Mouse (Mus musculus): ENCODE measurements around the gene Ticrr. TPM values are rescaled to one million over a fixed set of nuclear protein-coding genes. Genes with fewer than 3 reads are reported as not detected.

The Ticrr gene
- total RNA-seq, 4 experiments from 2014 or later, result not detected

- DNase-seq (ENCODE audit: low spot score in 2 of 2), result no peak
Measured at GRCm38 (mm10) chr7:79744585-79744984, 84.6 kb downstream of the Ticrr start.

GRCm38 (mm10) chr7:79747659-79748058, 87.7 kb downstream of the Ticrr start:
- DNase-seq (ENCODE audit: low spot score in 2 of 2), result no peak

Other genes starting within 250 kb of the Ticrr start
- gene Polg, start 193.8 kb upstream of the Ticrr start, total RNA-seq (2022), result 10 to 100 TPM; 26.0 to 43.5 (median 38.1) TPM
- gene Rhcg, start 42.5 kb upstream of the Ticrr start, total RNA-seq (2022), result under 1 TPM in 1 of 4 experiments, not detected in 3; 0.15 TPM
- under 1 TPM; 0.27 to 0.52 (median 0.38) TPM for gene Kif7, start 55.5 kb downstream of the Ticrr start, total RNA-seq (2022)
- 10 to 100 TPM in 2 of 4 experiments, 1 to 10 TPM in 2; 1.7 to 34.7 (median 15.1) TPM for gene Plin1, start 72.7 kb downstream of the Ticrr start, total RNA-seq (2022)
- 10 to 100 TPM; 12.3 to 17.2 (median 12.7) TPM for gene Pex11a, start 82.9 kb downstream of the Ticrr start, total RNA-seq (2022)
- under 1 TPM in 2 of 4 experiments, not detected in 2; 0.11 to 0.13 TPM for gene Wdr93, start 83.0 kb downstream of the Ticrr start, total RNA-seq (2022)
- not detected for gene Mesp1, start 133.6 kb downstream of the Ticrr start, total RNA-seq (2022)
- gene Mesp2, start 150.5 kb downstream of the Ticrr start, total RNA-seq (2022), result not detected
- gene Anpep, start 200.9 kb downstream of the Ticrr start, total RNA-seq (2022), result 1 to 10 TPM; 2.8 to 5.8 (median 3.5) TPM

Measured in gastrocnemius, adult 8-10 months (tissue).